Mouse (Mus musculus): Measurements from ENCODE around the gene A430005L14Rik. TPM values are rescaled to one million over a fixed set of nuclear protein-coding genes. Genes with fewer than 3 reads are reported as not detected.

A430005L14Rik gene
- total RNA-seq, 2 experiments from 2014 or later, result 35.3 to 52.5 TPM

DNA sequence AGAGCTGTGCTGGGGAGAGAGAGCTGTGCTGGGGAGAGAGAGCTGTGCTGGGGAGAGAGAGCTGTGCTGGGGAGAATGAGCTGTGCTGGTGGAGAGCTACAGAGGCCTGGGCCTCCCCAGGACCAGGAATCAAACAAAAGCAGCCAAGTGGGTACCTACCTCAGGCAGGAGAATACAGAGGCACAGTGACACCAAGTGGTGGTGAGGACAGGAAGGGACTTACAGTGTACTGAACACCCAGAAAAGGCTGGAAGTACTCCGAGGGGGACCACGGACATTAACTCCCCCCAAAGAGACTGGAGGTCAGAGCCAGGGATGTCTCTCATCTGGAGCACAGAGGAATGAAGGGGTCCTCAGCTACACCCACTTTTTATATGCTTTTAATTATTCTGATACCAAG, 11.0 kb downstream of the A430005L14Rik start:
- ATAC-seq (ENCODE audit: poor library complexity, severe bottlenecking), result no peak

DNA sequence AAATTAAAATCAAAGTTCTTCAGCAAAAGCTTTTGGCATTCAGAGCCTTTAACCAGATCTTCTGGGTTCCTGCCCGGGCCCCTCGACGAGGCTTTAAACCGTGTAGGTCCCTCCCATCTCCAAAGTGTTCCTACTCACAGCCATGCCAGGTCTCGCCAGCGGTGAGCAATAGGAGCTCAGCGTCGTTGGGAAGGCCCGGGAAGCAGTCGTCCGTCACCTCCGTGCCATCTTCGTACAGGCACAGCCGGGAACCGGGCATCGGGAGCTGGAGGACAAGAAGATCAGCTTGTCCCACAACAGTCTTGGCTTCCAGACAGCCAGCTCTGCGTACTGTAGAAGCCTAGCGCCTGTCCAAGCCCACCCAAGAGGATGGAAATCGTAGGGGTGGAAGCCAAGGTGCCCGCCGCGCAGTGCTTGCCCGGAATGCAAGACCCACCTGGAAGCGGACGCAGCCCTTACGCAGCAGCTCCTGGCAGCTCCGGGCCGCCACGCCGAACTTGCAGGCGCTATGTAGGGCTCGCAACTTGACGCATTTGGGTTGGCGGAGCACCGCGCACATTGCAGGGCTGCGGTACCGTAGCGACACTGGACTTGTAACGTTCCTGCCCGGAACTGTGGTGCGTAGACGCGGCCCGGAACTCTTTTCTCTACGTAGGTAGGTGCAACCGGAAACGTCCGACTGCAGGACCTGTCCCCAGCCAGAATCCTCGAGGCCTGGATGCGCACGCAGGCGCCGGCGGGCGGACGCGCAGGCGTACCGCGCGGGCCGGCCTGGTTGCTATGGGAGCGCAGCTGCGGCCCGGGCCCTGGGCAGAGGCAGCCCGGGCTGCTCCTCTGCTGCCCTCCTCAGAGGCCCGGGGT, 17.6 kb downstream of the A430005L14Rik start, which contains the start of the genes Dffb and Cep104:
Gene Dffb (minus strand): TSS at position 696 of the 861 bp plus-strand sequence.
Gene Cep104 (plus strand): TSS at position 764 of the 861 bp plus-strand sequence.
- peak; percentile 93 for ATAC-seq (ENCODE audit: poor library complexity, severe bottlenecking)

DNA sequence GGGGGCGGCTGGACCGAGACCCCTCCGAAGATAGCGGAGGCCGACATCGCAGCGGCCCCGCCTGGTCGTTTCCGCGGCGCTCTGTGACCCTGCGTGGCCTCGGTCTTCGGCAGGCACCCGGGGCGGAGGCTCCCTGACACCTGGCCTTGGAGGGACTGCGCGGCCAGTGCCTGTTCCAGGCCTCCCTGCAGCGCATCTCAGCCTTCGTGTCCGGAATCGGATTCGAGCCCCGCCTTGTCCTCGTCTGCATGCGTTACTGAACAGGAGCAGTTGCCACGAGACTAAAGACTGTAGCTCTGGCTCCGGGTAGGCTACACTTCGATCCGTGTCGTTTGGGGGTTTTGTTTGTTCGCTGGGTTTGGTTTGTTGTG, 18.2 kb downstream of the A430005L14Rik start:
- peak; percentile 25 for ATAC-seq (ENCODE audit: poor library complexity, severe bottlenecking)

DNA sequence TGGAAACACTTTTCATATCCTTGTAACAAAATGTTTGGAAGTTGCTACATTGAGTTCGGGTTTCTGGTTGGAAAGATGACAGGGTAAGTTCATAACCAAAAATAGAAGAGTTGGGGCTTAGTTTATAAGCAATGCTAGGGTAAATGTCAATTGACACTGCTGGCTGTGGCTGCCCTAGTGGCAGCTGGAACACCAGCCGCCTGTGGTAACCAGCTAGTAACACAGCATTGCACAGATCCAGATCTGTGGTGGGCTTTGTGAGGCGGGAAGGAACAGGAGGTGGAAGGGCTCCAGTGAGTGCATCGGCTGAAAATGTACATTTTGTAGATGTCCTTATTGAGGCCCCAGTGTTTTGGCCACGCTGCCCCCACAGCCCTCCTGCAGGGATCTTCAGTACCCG, 18.7 kb downstream of the A430005L14Rik start:
- no peak for ATAC-seq (ENCODE audit: poor library complexity, severe bottlenecking)

DNA sequence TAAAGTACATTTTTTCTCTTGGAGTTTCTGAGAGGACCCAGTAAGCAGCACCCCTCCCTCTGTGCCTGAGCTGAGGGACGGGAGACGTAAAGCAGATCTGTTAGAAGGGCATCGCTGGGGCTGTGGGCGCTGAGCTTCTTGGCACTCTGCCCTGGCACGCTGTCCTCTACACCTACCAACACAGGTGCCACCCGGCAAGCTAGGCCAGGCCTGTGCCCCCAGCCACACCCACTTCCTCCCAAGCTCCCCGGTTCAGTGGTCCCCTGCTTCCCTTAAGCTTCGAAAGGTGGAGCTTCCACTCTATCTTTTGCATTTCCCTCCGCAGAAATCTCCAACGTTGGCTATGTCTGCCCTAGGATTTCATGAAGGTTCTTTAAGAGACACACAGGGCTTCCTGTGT, 22.2 kb downstream of the A430005L14Rik start:
- no peak for ATAC-seq (ENCODE audit: poor library complexity, severe bottlenecking)

DNA sequence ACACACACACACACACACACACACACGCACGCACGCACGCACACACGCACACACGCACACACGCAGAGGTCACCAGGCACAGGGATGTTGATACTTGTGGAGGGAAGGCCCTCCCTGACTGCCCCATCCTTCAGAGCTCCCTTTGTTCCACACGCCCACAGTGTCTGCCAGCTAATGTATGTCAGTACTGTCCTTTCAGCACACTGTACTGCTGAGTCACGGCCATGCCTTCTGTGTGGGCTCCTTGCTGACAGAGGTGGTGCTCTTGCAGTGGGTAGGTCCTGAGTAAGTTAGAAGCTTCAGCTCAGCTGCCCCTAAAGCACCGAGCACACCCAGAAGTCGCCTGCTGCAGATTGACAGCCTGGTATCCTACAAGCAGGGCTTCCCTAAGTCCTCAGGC, 23.4 kb downstream of the A430005L14Rik start:
- no peak for ATAC-seq (ENCODE audit: poor library complexity, severe bottlenecking)

DNA sequence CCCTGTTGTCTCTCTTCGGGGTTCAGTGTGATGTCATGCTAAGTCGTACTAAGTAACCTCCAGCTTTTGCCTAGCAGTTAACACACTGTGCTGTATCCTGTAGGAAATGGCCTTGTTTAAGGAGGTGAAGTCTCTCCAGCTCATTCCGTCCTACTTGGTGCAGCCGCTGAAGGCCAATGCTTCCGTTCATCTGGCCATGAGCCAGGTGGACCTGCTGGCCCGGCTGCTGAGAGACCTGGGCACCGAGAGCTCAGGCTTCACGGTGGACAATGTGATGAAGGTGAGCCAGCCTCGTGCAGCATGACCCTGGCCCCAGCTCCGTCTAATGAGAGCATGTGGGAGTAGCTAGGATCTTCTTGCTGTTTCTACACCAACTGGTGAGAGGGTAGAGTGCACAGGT, 35.7 kb downstream of the A430005L14Rik start:
- ATAC-seq (ENCODE audit: poor library complexity, severe bottlenecking), result no peak

DNA sequence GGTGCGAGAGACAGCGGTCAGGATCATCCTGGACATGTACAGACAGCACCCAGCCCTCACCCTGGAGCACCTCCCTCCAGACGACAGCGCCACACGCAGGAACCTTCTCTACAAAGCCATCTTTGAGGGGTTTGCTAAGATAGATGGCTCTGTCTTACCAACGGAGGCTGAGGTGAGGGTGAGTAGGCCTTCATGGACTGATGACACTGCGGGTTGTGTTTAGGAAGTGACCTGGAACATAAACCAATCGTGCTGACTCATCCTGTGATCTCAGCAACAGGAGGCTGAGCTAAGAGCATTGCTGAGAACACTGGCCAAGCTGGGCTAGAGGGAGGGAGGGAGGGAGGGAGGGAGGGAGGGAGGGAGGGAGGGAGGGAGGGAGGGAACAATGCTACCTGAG, 36.5 kb downstream of the A430005L14Rik start:
- ATAC-seq (ENCODE audit: poor library complexity, severe bottlenecking), result no peak

DNA sequence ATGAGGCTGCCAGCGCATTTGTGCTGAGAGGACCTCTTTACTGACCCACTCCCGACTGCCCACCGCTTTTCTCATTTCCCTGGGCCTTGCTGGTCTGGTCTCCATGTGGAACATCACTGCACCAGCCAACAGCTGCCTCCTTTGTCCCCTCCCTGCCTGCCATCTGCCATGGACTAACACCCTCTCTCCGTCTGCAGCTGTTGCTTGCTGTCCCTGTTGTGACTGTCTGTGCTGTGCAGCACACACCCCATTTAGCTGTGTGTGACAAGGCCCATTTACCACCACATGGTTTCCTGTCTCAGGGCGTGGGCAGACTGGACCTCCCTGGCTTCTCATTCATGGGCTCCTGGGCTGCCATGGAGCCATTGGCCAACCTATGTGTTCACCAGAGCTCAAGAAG, 48.5 kb downstream of the A430005L14Rik start:
- no peak for ATAC-seq (ENCODE audit: poor library complexity, severe bottlenecking)

DNA sequence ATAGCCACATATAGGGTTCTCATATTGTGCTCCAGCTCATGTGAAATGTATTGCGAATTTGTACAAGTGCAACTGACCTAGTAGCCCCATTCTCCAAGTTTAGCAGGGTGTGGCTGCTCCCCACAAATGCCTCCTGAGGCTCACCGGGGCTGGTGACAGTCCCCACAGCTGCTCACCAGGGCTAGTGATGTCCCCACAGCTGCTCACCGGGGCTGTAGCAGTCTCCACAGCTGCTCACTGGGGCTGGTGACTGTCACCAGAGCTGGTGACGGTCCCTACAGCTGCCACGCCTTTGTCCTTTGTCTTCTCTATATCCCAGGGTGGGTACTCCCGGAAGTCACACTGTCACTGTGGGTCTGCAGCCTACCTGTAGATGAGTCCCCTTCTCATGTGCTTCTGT, 49.2 kb downstream of the A430005L14Rik start:
- no peak for ATAC-seq (ENCODE audit: poor library complexity, severe bottlenecking)

DNA sequence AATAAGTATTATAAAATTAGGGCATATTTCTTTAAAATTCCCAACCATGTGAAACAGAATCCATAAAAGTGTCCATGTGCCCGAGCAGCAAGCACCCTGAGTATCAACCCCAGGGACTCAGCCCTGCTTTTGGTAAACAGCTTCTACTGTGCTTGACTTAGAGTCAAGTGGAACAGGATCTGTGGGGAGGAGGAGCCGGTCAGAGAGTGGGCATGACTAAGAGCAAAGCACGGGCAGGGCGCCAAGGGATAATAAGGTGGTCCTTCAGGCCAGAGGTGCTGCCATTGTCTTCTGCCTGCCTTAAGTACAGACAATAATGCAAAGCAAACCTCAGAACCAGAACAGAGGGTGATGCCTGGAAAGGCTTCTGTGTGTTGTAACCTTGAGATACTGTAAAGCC, 50.7 kb downstream of the A430005L14Rik start:
- ATAC-seq (ENCODE audit: poor library complexity, severe bottlenecking), result no peak

DNA sequence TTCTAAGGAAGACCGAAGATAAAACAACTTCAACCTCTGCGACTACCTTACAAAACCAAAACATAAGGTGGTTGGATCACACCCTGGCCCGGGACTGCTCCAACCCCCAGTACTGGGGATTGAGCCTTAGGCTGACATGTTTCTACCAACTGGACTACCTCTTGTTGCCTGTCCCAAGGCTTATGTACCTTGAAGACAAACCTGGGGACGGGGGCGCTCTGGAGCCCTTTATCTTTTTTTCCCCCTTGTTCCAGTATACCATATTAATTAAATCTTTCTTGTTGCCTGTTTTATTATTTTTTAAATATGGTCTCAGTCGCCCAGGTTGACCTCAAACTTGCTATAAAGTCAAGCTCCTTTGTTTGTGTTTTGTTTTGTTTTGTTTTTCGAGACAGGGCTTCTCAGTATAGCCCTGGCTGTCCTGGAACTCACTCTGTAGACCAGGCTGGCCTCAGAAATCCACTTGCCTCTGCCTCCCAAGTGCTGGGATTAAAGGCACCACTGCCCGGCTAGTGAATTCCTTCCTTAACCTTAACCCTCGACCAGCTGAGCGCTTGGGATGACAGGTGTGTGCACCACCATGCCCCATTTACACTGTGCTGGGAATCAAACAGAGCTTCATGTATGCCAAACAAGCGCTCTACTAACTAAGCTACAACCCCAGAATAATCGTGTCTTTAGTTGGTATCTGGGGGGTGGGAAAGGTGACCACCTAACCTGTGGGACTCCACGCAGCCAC, 54.0 kb downstream of the A430005L14Rik start:
- peak; percentile 51 for ATAC-seq (ENCODE audit: poor library complexity, severe bottlenecking)

Other genes starting within 250 kb of the A430005L14Rik start
- gene Dffb, start 17.9 kb downstream of the A430005L14Rik start, total RNA-seq (2015), result 6.7 and 8.4 TPM in 2 replicates
- gene Dffb, start 17.9 kb downstream of the A430005L14Rik start, total RNA-seq (2017), result 8.6 and 13.8 TPM in 2 replicates
- gene Cep104, start 18.0 kb downstream of the A430005L14Rik start, total RNA-seq (2015), result 4.0 and 4.3 TPM in 2 replicates
- gene Cep104, start 18.0 kb downstream of the A430005L14Rik start, total RNA-seq (2017), result 4.3 and 5.3 TPM in 2 replicates
- gene Lrrc47, start 54.5 kb downstream of the A430005L14Rik start, total RNA-seq (2015), result 7.0 and 11.4 TPM in 2 replicates
- 11.3 and 21.1 TPM in 2 replicates for gene Lrrc47, start 54.5 kb downstream of the A430005L14Rik start, total RNA-seq (2017)
- 0.62 and 1.9 TPM in 2 replicates for gene Smim1, start 69.0 kb downstream of the A430005L14Rik start, total RNA-seq (2015)
- 0.26 and 1.3 TPM in 2 replicates for gene Smim1, start 69.0 kb downstream of the A430005L14Rik start, total RNA-seq (2017)
- not detected in 2 replicates for gene Ccdc27, start 85.4 kb downstream of the A430005L14Rik start, total RNA-seq (2015)
- gene Ccdc27, start 85.4 kb downstream of the A430005L14Rik start, total RNA-seq (2017), result not detected in 2 replicates
- gene Trp73, start 183.0 kb downstream of the A430005L14Rik start, total RNA-seq (2015), result not detected in 2 replicates
- gene Trp73, start 183.0 kb downstream of the A430005L14Rik start, total RNA-seq (2017), result not detected in 2 replicates
- 9.6 and 9.8 TPM in 2 replicates for gene Wrap73, start 185.1 kb downstream of the A430005L14Rik start, total RNA-seq (2015)
- 3.6 and 5.3 TPM in 2 replicates for gene Wrap73, start 185.1 kb downstream of the A430005L14Rik start, total RNA-seq (2017)
- 75.5 and 90.9 TPM in 2 replicates for gene Tprgl, start 203.4 kb downstream of the A430005L14Rik start, total RNA-seq (2015)
- gene Tprgl, start 203.4 kb downstream of the A430005L14Rik start, total RNA-seq (2017), result 52.4 and 57.3 TPM in 2 replicates
- not detected in 2 replicates for gene Megf6, start 213.5 kb downstream of the A430005L14Rik start, total RNA-seq (2015)
- 0.04 TPM in 1 of 2 replicates, not detected in the other for gene Megf6, start 213.5 kb downstream of the A430005L14Rik start, total RNA-seq (2017)

All from megakaryocyte, adult 5-6 weeks (primary cell).